Mouse (Mus musculus) midbrain, embryonic 15.5 days (tissue): ENCODE data around the gene Cd2ap. TPM values are rescaled to one million over a fixed set of nuclear protein-coding genes. Genes with fewer than 3 reads are reported as not detected.
A peak's percentile ranks its signal among the peaks of the same experiment; 100 is the strongest.
"Not testable (repeated sequence)": the region's sequence is repeated elsewhere in the genome, so short reads cannot be mapped to it uniquely, and the experiment has no call there.

Experiments used
- ATAC-seq: fragments of 200-750 bp; cut with Nextera tagmentation; replicated peaks from 2 replicates; pipeline ENCODE4 v1.8.0; 2017; ENCODE audit warnings: moderate TSS enrichment
- H3K27ac ChIP-seq: fragments of 300-500 bp; sonication (generic); 2 replicates; pipeline ENCODE4 v1.5.1; 2015; ENCODE audit warnings: mild to moderate bottlenecking, inconsistent platforms
- H3K27me3 ChIP-seq: fragments of 300-500 bp; sonication (generic); replicated peaks from 2 replicates; pipeline ENCODE4 v1.6.1; 2015; ENCODE audit warnings: inconsistent platforms
- H3K36me3 ChIP-seq: fragments of 300-500 bp; sonication (generic); replicated peaks from 2 replicates; pipeline ENCODE4 v1.6.1; 2015; ENCODE audit warnings: inconsistent platforms
- H3K4me1 ChIP-seq: fragments of 300-500 bp; sonication (generic); 2 replicates; pipeline ENCODE4 v1.6.1; 2015; ENCODE audit warnings: inconsistent platforms
- H3K4me2 ChIP-seq: fragments of 300-500 bp; sonication (generic); 2 replicates; pipeline ENCODE4 v1.6.1; 2015; ENCODE audit warnings: inconsistent platforms, mild to moderate bottlenecking, moderate library complexity
- H3K4me3 ChIP-seq: fragments of 300-500 bp; sonication (generic); 2 replicates; pipeline ENCODE4 v1.5.1; 2015; ENCODE audit warnings: mild to moderate bottlenecking, inconsistent platforms
- H3K9ac ChIP-seq: fragments of 300-500 bp; sonication (generic); 2 replicates; pipeline ENCODE4 v1.6.1; 2015; ENCODE audit warnings: mild to moderate bottlenecking, inconsistent platforms
- H3K9me3 ChIP-seq: fragments of 300-500 bp; sonication (generic); 2 replicates; pipeline ENCODE4 v1.6.1; 2016; ENCODE audit warnings: inconsistent platforms
- WGBS: fragments of 180-500 bp; shearing (Covaris S2); methylation state at CpG from one replicate; pipeline ENCODE4 v1.1.7; 2015; ENCODE audit warnings: mixed read lengths; 5-methylcytosine and 5-hydroxymethylcytosine counted together
- polyA plus RNA-seq: library from polyadenylated mRNA; unstranded; fragments of >200 nt; fragmentation: Nextera tagmentation; extraction: Ambion mirVana; gene quantifications from 2 replicates; pipeline ENCODE4 v1.2.1, GENCODE M21; 2015

Gene Cd2ap
- 8.3 and 8.4 TPM in 2 replicates for polyA plus RNA-seq

- H3K36me3 ChIP-seq = no peaks in the 10 kb centered on the region
- H3K4me2 ChIP-seq = peak within 1 kb of the TSS; percentile 76
- peak; percentile 98 for ATAC-seq
- peak within 1 kb of the TSS; percentile 94 for H3K4me3 ChIP-seq
- peak within 1 kb of the TSS; percentile 97 for H3K9ac ChIP-seq
- under 1% methylated on average over 72 of the region's 94 CpGs for WGBS
- peaks cover 13% of the 10 kb centered on the region for H3K4me1 ChIP-seq
- peak within 1 kb of the TSS; percentile 96 for H3K27ac ChIP-seq
- no peaks in the 10 kb centered on the region for H3K9me3 ChIP-seq
- no peaks in the 10 kb centered on the region for H3K27me3 ChIP-seq
These were observed at the start of gene Cd2ap for GRCm38 (mm10) chr17:42876001-42876903. Cd2ap (minus strand) TSS chr17:42876665.

- no peaks in the 10 kb centered on the region for H3K9me3 ChIP-seq
- no peak overlapping the region for H3K4me3 ChIP-seq
- H3K27ac ChIP-seq = no peak overlapping the region
- H3K9ac ChIP-seq = no peak overlapping the region
- ATAC-seq = no peak
- no peak overlapping the region for H3K4me2 ChIP-seq
- no peaks in the 10 kb centered on the region for H3K27me3 ChIP-seq
- H3K36me3 ChIP-seq = no peaks in the 10 kb centered on the region
- no peaks in the 10 kb centered on the region for H3K4me1 ChIP-seq
- WGBS = 96% methylated on average over 5 of the region's 5 CpGs
These were observed 48.3 kb upstream of the Cd2ap start for GRCm38 (mm10) chr17:42924731-42925130.

DNA sequence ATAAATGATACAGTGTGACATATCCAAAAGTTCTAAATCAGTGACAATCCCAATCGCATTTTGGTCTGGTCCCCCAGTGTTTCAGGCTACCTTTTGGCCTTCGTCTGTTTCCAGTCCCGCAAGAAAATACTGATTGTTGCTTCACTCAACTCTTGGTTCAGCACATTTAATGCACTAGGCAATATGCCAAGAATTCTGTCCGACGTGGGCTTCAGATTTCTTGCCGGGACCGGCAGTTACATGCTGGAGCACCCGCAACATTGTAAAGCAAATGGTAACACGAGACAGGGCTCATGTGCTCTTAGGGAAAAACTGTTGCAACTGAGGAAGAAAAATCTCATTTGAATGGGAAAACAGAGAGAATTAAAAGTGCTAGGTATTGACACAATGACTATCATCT, 42.3 kb upstream of the Cd2ap start:
- no peaks in the 10 kb centered on the region for H3K4me1 ChIP-seq
- no peak overlapping the region for H3K4me3 ChIP-seq
- no peak overlapping the region for H3K9ac ChIP-seq
- no peaks in the 10 kb centered on the region for H3K36me3 ChIP-seq
- H3K4me2 ChIP-seq = no peak overlapping the region
- WGBS = 76% methylated on average over 9 of the region's 9 CpGs
- no peaks in the 10 kb centered on the region for H3K27me3 ChIP-seq
- ATAC-seq = no peak
- no peak overlapping the region for H3K27ac ChIP-seq
- no peaks in the 10 kb centered on the region for H3K9me3 ChIP-seq

DNA sequence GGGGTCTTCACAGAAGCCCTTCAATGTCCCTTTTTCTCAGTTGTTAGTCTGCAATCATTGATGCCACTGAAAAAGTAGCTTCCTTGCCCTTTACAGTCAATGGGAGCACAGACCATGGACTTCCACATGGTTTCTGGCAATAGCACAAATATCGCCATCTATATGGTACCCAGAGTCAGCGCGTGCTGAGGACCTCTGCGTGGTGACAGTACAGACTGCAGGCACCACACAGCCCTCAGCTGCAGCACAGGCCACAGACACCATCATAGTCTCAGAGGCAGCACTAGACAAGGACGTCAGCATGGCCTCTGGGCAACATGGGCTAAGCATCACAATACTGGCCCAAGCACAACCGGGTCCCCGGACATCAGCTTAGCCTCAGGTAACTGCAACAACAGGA, 38.3 kb upstream of the Cd2ap start:
- Histone ChIP-seq H3K4me3 (no peak overlapping the region), H3K4me2 (no peak overlapping the region), H3K36me3 (no peaks in the 10 kb centered on the region), H3K27ac (no peak overlapping the region), H3K4me1 (no peaks in the 10 kb centered on the region), H3K9ac (no peak overlapping the region), H3K9me3 (no peaks in the 10 kb centered on the region), H3K27me3 (no peaks in the 10 kb centered on the region)
- no peak for ATAC-seq
- 88% methylated on average over 7 of the region's 7 CpGs for WGBS

- no peak overlapping the region for H3K9ac ChIP-seq
- H3K27me3 ChIP-seq = no peaks in the 10 kb centered on the region
- ATAC-seq = no peak
- WGBS = 85% methylated on average over 6 of the region's 6 CpGs
- H3K4me2 ChIP-seq = no peak overlapping the region
- H3K27ac ChIP-seq = no peak overlapping the region
- H3K4me1 ChIP-seq = no peaks in the 10 kb centered on the region
- H3K4me3 ChIP-seq = no peak overlapping the region
- H3K36me3 ChIP-seq = no peaks in the 10 kb centered on the region
- no peaks in the 10 kb centered on the region for H3K9me3 ChIP-seq
These were observed 35.7 kb upstream of the Cd2ap start for GRCm38 (mm10) chr17:42912193-42912592.

GRCm38 (mm10) chr17:42910476-42910875, 34.0 kb upstream of the Cd2ap start:
- Histone ChIP-seq H3K27me3 (no peaks in the 10 kb centered on the region), H3K9me3 (no peaks in the 10 kb centered on the region), H3K36me3 (no peaks in the 10 kb centered on the region), H3K4me3 (no peak overlapping the region), H3K4me1 (no peaks in the 10 kb centered on the region), H3K4me2 (no peak overlapping the region), H3K27ac (no peak overlapping the region), H3K9ac (no peak overlapping the region)
- ATAC-seq = no peak
- WGBS = 86% methylated on average over 3 of the region's 3 CpGs

GRCm38 (mm10) chr17:42909376-42909775, 32.9 kb upstream of the Cd2ap start:
- no peaks in the 10 kb centered on the region for H3K36me3 ChIP-seq
- 83% methylated on average over 9 of the region's 9 CpGs for WGBS
- no peaks in the 10 kb centered on the region for H3K9me3 ChIP-seq
- no peak overlapping the region for H3K9ac ChIP-seq
- no peak overlapping the region for H3K27ac ChIP-seq
- H3K4me1 ChIP-seq = no peaks in the 10 kb centered on the region
- no peak overlapping the region for H3K4me2 ChIP-seq
- no peak for ATAC-seq
- no peak overlapping the region for H3K4me3 ChIP-seq
- no peaks in the 10 kb centered on the region for H3K27me3 ChIP-seq

DNA sequence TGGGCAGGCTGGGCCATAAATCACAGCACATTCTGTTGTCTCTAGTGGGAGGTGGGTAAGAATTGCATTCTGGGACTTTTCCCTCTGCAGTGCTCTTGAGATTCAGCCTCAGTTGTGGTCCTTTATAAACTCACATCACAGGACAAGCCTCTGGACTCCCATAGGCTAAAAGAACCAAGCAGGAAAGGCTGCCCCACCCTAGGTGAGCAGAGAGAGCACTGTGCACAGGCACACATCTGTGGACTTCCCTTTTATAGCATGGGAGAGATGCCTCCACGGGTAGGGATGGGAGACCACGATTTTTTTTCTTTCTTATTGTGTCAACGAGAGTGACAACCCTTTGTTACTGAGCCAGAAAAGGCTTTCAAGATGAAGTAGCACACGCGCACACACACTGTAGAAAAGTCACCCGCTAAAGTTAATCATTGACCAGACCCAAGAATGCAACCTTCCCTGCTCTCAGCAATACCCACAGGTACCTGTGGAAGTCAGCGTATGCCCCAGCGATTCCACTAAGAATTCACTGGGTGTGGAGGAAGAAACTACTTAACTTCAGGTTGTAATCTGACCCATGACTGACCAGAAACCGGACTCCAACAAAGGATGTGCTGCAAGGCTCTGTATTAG, 32.4 kb upstream of the Cd2ap start:
- no peak for ATAC-seq
- Histone ChIP-seq H3K4me2 (no peak overlapping the region), H3K4me3 (no peak overlapping the region), H3K27ac (no peak overlapping the region), H3K9ac (no peak overlapping the region), H3K9me3 (no peaks in the 10 kb centered on the region), H3K4me1 (no peaks in the 10 kb centered on the region), H3K36me3 (no peaks in the 10 kb centered on the region), H3K27me3 (no peaks in the 10 kb centered on the region)
- 77% methylated on average over 9 of the region's 9 CpGs for WGBS

DNA sequence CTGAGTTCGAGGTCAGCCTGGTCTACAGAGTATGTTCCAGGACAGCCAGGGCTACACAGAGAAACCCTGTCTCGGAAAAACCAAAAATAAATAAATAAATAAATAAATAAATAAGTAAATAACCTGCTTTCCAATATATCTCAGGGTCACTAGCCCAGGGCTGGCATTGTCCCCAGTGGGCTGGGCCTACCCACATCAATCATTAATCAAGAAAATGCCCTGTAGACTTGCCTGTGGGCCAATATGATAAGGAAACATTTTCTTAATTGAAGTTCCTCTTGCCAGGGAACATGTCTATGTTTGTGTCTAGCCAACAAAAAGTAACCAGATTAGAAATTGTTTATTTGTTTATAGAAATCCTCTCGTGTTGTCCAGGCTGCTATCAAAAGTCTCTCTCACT, 31.7 kb upstream of the Cd2ap start:
- Histone ChIP-seq H3K27ac (no peak overlapping the region), H3K27me3 (no peaks in the 10 kb centered on the region), H3K4me2 (no peak overlapping the region), H3K9ac (no peak overlapping the region), H3K36me3 (no peaks in the 10 kb centered on the region), H3K4me1 (no peaks in the 10 kb centered on the region), H3K4me3 (no peak overlapping the region), H3K9me3 (no peaks in the 10 kb centered on the region)
- no peak for ATAC-seq
- 81% methylated on average over 3 of the region's 3 CpGs for WGBS

- H3K9ac ChIP-seq, ATAC-seq, H3K4me2 ChIP-seq, H3K27me3 ChIP-seq, H3K4me3 ChIP-seq, H3K27ac ChIP-seq, H3K9me3 ChIP-seq, H3K4me1 ChIP-seq, H3K36me3 ChIP-seq: not testable (repeated sequence)
- 91% methylated on average over 1 of the region's 1 CpGs for WGBS
These were observed 30.0 kb upstream of the Cd2ap start for GRCm38 (mm10) chr17:42906456-42906855.

GRCm38 (mm10) chr17:42905919-42906318, 29.5 kb upstream of the Cd2ap start:
- ATAC-seq = no peak
- H3K27me3 ChIP-seq = no peaks in the 10 kb centered on the region
- no peaks in the 10 kb centered on the region for H3K36me3 ChIP-seq
- H3K27ac ChIP-seq = no peak overlapping the region
- no peaks in the 10 kb centered on the region for H3K9me3 ChIP-seq
- no peak overlapping the region for H3K4me2 ChIP-seq
- H3K4me3 ChIP-seq = no peak overlapping the region
- no peak overlapping the region for H3K9ac ChIP-seq
- H3K4me1 ChIP-seq = no peaks in the 10 kb centered on the region
- WGBS = 79% methylated on average over 6 of the region's 6 CpGs

- Histone ChIP-seq H3K4me2 (no peak overlapping the region), H3K27ac (no peak overlapping the region), H3K36me3 (no peaks in the 10 kb centered on the region), H3K4me3 (no peak overlapping the region), H3K9ac (no peak overlapping the region), H3K27me3 (no peaks in the 10 kb centered on the region), H3K9me3 (no peaks in the 10 kb centered on the region), H3K4me1 (no peaks in the 10 kb centered on the region)
- WGBS = 85% methylated on average over 2 of the region's 2 CpGs
- ATAC-seq = no peak
These were observed 24.3 kb upstream of the Cd2ap start for GRCm38 (mm10) chr17:42900795-42901194.

DNA sequence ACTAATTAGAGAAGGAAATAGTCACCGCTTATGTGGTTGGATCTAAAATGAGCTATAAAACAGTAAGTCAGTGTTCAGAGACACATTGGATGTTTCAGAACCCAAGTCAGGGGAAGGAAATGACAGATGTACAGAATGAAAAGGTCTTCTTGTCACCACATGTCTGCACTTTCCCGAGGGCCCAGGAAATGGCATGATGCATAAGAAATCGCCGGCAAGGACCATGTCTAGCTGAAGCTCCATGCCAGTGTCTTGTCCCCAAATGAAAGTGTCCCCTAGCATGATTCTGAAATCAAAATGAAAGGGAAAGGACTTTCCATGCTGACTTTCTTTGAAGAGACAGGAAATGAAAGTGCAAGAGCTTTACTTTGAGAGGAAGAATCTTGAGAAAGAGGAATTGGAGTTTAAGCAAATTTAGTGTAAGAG, 10.8 kb upstream of the Cd2ap start:
- Histone ChIP-seq H3K27ac (no peak overlapping the region), H3K36me3 (no peaks in the 10 kb centered on the region), H3K4me3 (no peak overlapping the region), H3K4me1 (no peaks in the 10 kb centered on the region), H3K4me2 (no peak overlapping the region), H3K9me3 (no peaks in the 10 kb centered on the region), H3K9ac (no peak overlapping the region), H3K27me3 (no peaks in the 10 kb centered on the region)
- no peak for ATAC-seq
- WGBS = 91% methylated on average over 4 of the region's 4 CpGs
